Mouse (Mus musculus): ENCODE measurements around the gene Vav3. TPM values are rescaled to one million over a fixed set of nuclear protein-coding genes. Genes with fewer than 3 reads are reported as not detected.

The Vav3 gene
- total and polyA plus RNA-seq, 3 experiments, result 0.08 TPM; not detected in 2

GRCm38 (mm10) chr3:109332755-109333154 is 7.7 kb upstream of the Vav3 start:
- no peak for DNase-seq (ENCODE audit: extremely low read depth)
- H3K79me2 ChIP-seq (replicated peaks; ENCODE audit: control insufficient read depth, extremely low read depth, insufficient read depth, poor library complexity, severe bottlenecking), result no peaks in the 10 kb centered on the region
- H3K27ac ChIP-seq (ENCODE audit: insufficient read depth, low read depth), result no peak overlapping the region
- no peak overlapping the region for H3K4me3 ChIP-seq (replicated peaks in 1 of 3; ENCODE audit: low read depth in 2 of 3, low read length in 2 of 3, poor library complexity in 1 of 3)
- no peaks in the 10 kb centered on the region for H3K4me1 ChIP-seq (ENCODE audit: control insufficient read depth in 1 of 2, insufficient read depth in 2 of 2)
- no peak overlapping the region for H3K4me2 ChIP-seq (ENCODE audit: insufficient read depth, low read depth, poor library complexity, severe bottlenecking)
- H3K9ac ChIP-seq (ENCODE audit: insufficient read depth, low read depth), result no peak overlapping the region
- no peaks in the 10 kb centered on the region for H3K36me3 ChIP-seq (replicated peaks in 1 of 2; ENCODE audit: control insufficient read depth in 1 of 2, insufficient read depth in 1 of 2, low read length in 1 of 2)
- H3K27me3 ChIP-seq (replicated peaks), result no peaks in the 10 kb centered on the region
- in situ Hi-C loops (cut with MboI; ENCODE audit: low pct_ligation_motif_present, low pct_unique_long_range_greater_than_20kb, low sequenced_read_pairs) (no loop called here), dilution Hi-C loops (cut with MboI; ENCODE audit: extremely low pct_ligation_motif_present, extremely low pct_unique_long_range_greater_than_20kb, low sequenced_read_pairs) (no loop called here)
- TF ChIP-seq JUN (IDR thresholded peaks at IDR 0.05; ENCODE audit: insufficient read depth, low read depth, low read length), result no peak
- TF ChIP-seq MXI1 (IDR thresholded peaks at IDR 0.05; ENCODE audit: low read depth, low read length), result no peak
- TF ChIP-seq KAT2A (IDR thresholded peaks at IDR 0.05; ENCODE audit: insufficient replicate concordance, low read length), result no peak
- no peak for TF ChIP-seq MAFK (IDR thresholded peaks at IDR 0.05; ENCODE audit: insufficient replicate concordance, low read length)
- TF ChIP-seq JUND (conservative IDR thresholded peaks at IDR 0.05; ENCODE audit: low read depth, low read length), result no peak
- no peak for TF ChIP-seq PAX5 (IDR thresholded peaks at IDR 0.05; ENCODE audit: low read length)
- TF ChIP-seq NRF1 (IDR thresholded peaks at IDR 0.05; ENCODE audit: low read depth, low read length), result no peak
- TF ChIP-seq CHD2 (IDR thresholded peaks at IDR 0.05; ENCODE audit: low read length), result no peak
- no peak for TF ChIP-seq IRF4 (IDR thresholded peaks at IDR 0.05; ENCODE audit: low read depth, low read length)
- TF ChIP-seq POLR2AphosphoS2 (IDR thresholded peaks at IDR 0.05; ENCODE audit: low read depth, low read length), result no peak
- no peak for TF ChIP-seq USF2 (conservative IDR thresholded peaks at IDR 0.05; ENCODE audit: low read depth, low read length)
- no peak for TF ChIP-seq E2F4 (IDR thresholded peaks at IDR 0.05; ENCODE audit: insufficient replicate concordance, low read depth, low read length)
- no peak for TF ChIP-seq MAX (IDR thresholded peaks at IDR 0.05; ENCODE audit: low read length)
- no peak for TF ChIP-seq TCF12 (IDR thresholded peaks at IDR 0.05; ENCODE audit: low read depth, low read length)
- TF ChIP-seq GABPA (IDR thresholded peaks at IDR 0.05; ENCODE audit: insufficient replicate concordance, low read depth, low read length), result no peak
- TF ChIP-seq ZMIZ1 (IDR thresholded peaks at IDR 0.05; ENCODE audit: low read depth, low read length), result no peak
- H3K9me3 ChIP-seq (replicated peaks; ENCODE audit: low read length), result no peaks in the 10 kb centered on the region

GRCm38 (mm10) chr3:109335470-109335869 is 5.0 kb upstream of the Vav3 start:
- in situ Hi-C loops (cut with MboI; ENCODE audit: low pct_ligation_motif_present, low pct_unique_long_range_greater_than_20kb, low sequenced_read_pairs) (no loop called here), dilution Hi-C loops (cut with MboI; ENCODE audit: extremely low pct_ligation_motif_present, extremely low pct_unique_long_range_greater_than_20kb, low sequenced_read_pairs) (no loop called here)
- peaks cover 4% of the 10 kb centered on the region for H3K9me3 ChIP-seq (replicated peaks; ENCODE audit: low read length)
- H3K4me2 ChIP-seq (ENCODE audit: insufficient read depth, low read depth, poor library complexity, severe bottlenecking), result no peak overlapping the region
- H3K4me3 ChIP-seq (replicated peaks in 1 of 3; ENCODE audit: low read depth in 2 of 3, low read length in 2 of 3, poor library complexity in 1 of 3), result no peak overlapping the region
- no peaks in the 10 kb centered on the region for H3K79me2 ChIP-seq (replicated peaks; ENCODE audit: control insufficient read depth, extremely low read depth, insufficient read depth, poor library complexity, severe bottlenecking)
- no peaks in the 10 kb centered on the region for H3K4me1 ChIP-seq (ENCODE audit: control insufficient read depth in 1 of 2, insufficient read depth in 2 of 2)
- DNase-seq (ENCODE audit: extremely low read depth), result no peak
- no peak overlapping the region for H3K27ac ChIP-seq (ENCODE audit: insufficient read depth, low read depth)
- H3K9ac ChIP-seq (ENCODE audit: insufficient read depth, low read depth), result no peak overlapping the region
- TF ChIP-seq BHLHE40 (IDR thresholded peaks at IDR 0.05; ENCODE audit: low read depth, low read length) (no peak), SMC3 (IDR thresholded peaks at IDR 0.05; ENCODE audit: low read depth, low read length) (no peak), ZC3H11A (IDR thresholded peaks at IDR 0.05; ENCODE audit: low read depth, low read length) (no peak), IRF4 (IDR thresholded peaks at IDR 0.05; ENCODE audit: low read depth, low read length) (no peak), GABPA (IDR thresholded peaks at IDR 0.05; ENCODE audit: insufficient replicate concordance, low read depth, low read length) (no peak), RAD21 (IDR thresholded peaks at IDR 0.05; ENCODE audit: low read depth, low read length) (no peak), NELFE (IDR thresholded peaks at IDR 0.05; ENCODE audit: low read depth, low read length) (no peak), UBTF (IDR thresholded peaks at IDR 0.05; ENCODE audit: low read depth, low read length) (no peak), HCFC1 (IDR thresholded peaks at IDR 0.05; ENCODE audit: low read depth, low read length) (no peak), MAFK (IDR thresholded peaks at IDR 0.05; ENCODE audit: insufficient replicate concordance, low read length) (no peak), SIN3A (IDR thresholded peaks at IDR 0.05; ENCODE audit: low read length) (no peak), POLR2AphosphoS2 (IDR thresholded peaks at IDR 0.05; ENCODE audit: low read depth, low read length) (no peak), TCF12 (IDR thresholded peaks at IDR 0.05; ENCODE audit: low read depth, low read length) (no peak), ZNF384 (IDR thresholded peaks at IDR 0.05; ENCODE audit: low read depth, low read length) (no peak), CTCF (conservative IDR thresholded peaks at IDR 0.05 in 1 of 2, IDR thresholded peaks at IDR 0.05 in 1 of 2; ENCODE audit: low read depth in 2 of 2, low read length in 2 of 2) (no peak)
- no peaks in the 10 kb centered on the region for H3K27me3 ChIP-seq (replicated peaks)
- no peaks in the 10 kb centered on the region for H3K36me3 ChIP-seq (replicated peaks in 1 of 2; ENCODE audit: control insufficient read depth in 1 of 2, insufficient read depth in 1 of 2, low read length in 1 of 2)
